ENCODE assay signal across 11 mouse cellular contexts in genomic region chr11:88693905-88694893, GRCm38 (mm10). TPM values are rescaled to one million over a fixed set of nuclear protein-coding genes. Genes with fewer than 3 reads are reported as not detected.
A peak's percentile ranks its signal among the peaks of the same experiment; 100 is the strongest.
DNase-seq lines count a peak whose midpoint lies in the region; ATAC-seq and TF ChIP-seq lines count a peak whose summit lies in the region.
"Had no signal": no experiment of that assay in that cellular context is flagged by ENCODE, and none has a peak within 500 bp of the region (broad histone marks: within the 10 kb centered on the region; RNA-seq: fewer than 3 reads in every experiment).

No protein-coding gene starts in this region.

- no peak for ATAC-seq in heart, embryonic 13.5 days (ENCODE audit: extremely low read depth, insufficient number of reproducible peaks, low FRiP score, low TSS enrichment)
- peak; percentile 31; the same call in 1 of the 2 replicates for ATAC-seq in embryonic facial prominence, embryonic 14.5 days (ENCODE audit: low read depth)
- peak; percentile 68 for ATAC-seq in limb, embryonic 11.5 days (ENCODE audit: insufficient number of reproducible peaks, low FRiP score, low TSS enrichment, low read depth)

- H3K4me2 ChIP-seq in heart, embryonic 13.5 days, result no peak overlapping the region
- peak overlapping the region; percentile 29; the same call in 1 of the 2 replicates for H3K4me2 ChIP-seq in embryonic facial prominence, embryonic 14.5 days (ENCODE audit: low read depth, low read length)
- H3K4me2 ChIP-seq in limb, embryonic 11.5 days (ENCODE audit: low read depth, severe bottlenecking), result no peak overlapping the region; the same call in 1 of the 2 replicates

- H3K27me3 ChIP-seq in heart, embryonic 13.5 days (replicated peaks), result no peaks in the 10 kb centered on the region
- no peaks in the 10 kb centered on the region for H3K27me3 ChIP-seq in E14TG2a.4 (ENCODE audit: insufficient read depth, low read length)
- H3K27me3 ChIP-seq in embryonic facial prominence, embryonic 14.5 days (replicated peaks; ENCODE audit: control insufficient read depth, insufficient read depth, low read length), result no peaks in the 10 kb centered on the region
- H3K27me3 ChIP-seq in limb, embryonic 11.5 days (ENCODE audit: control insufficient read depth, insufficient read depth, low read length), result no peaks in the 10 kb centered on the region

- H3K36me3 ChIP-seq in heart, embryonic 13.5 days, result peaks cover 48% of the 10 kb centered on the region
- H3K36me3 ChIP-seq in E14TG2a.4 (ENCODE audit: insufficient read depth, low read length), result peaks cover 35% of the 10 kb centered on the region
- peaks cover 14% of the 10 kb centered on the region for H3K36me3 ChIP-seq in embryonic facial prominence, embryonic 14.5 days (ENCODE audit: control insufficient read depth, insufficient read depth, low read length)
- H3K36me3 ChIP-seq in limb, embryonic 11.5 days (ENCODE audit: control insufficient read depth, insufficient read depth, low read length), result no peaks in the 10 kb centered on the region

- no peak for TF ChIP-seq CTCF in E14TG2a.4 (conservative IDR thresholded peaks at IDR 0.05; ENCODE audit: low read length)

- DNase-seq in heart, postnatal 25 days (ENCODE audit: low spot score), result no peak
- no peak for DNase-seq in embryonic facial prominence, embryonic 14.5 days (ENCODE audit: low spot score)
- DNase-seq in limb, embryonic 11.5 days (ENCODE audit: low spot score), result peak; percentile 78
- DNase-seq in urinary bladder, postnatal 14 days (ENCODE audit: low spot score), result no peak
- no peak for DNase-seq in gastrocnemius, postnatal 25 days
- DNase-seq in right cerebral cortex, postnatal 14 days, result no peak
- DNase-seq: cerebellum, adult 2 months; lung, postnatal 10 days; thymus, adult 2 months had no signal

- H3K4me1 ChIP-seq in heart, embryonic 13.5 days, result peaks cover 68% of the 10 kb centered on the region
- peaks cover 89% of the 10 kb centered on the region for H3K4me1 ChIP-seq in E14TG2a.4 (replicated peaks; ENCODE audit: low read depth, low read length)
- H3K4me1 ChIP-seq in embryonic facial prominence, embryonic 14.5 days (ENCODE audit: control insufficient read depth, insufficient read depth, low read length), result peaks cover 45% of the 10 kb centered on the region
- H3K4me1 ChIP-seq in limb, embryonic 11.5 days (ENCODE audit: control insufficient read depth, insufficient read depth, low read length), result peaks cover 84% of the 10 kb centered on the region

- H3K4me3 ChIP-seq in heart, embryonic 13.5 days, result no peak overlapping the region
- H3K4me3 ChIP-seq in E14TG2a.4 (replicated peaks; ENCODE audit: low read length), result 0 out of 2 replicates have a peak overlapping the region, but pooled peaks have one; percentile 7
- no peak overlapping the region for H3K4me3 ChIP-seq in embryonic facial prominence, embryonic 14.5 days (ENCODE audit: low read depth, low read length)
- H3K4me3 ChIP-seq in limb, embryonic 11.5 days (ENCODE audit: low read depth, low read length), result no peak overlapping the region

- intact Hi-C loops in heart, postnatal 25 days (cut with DNase I), result no loop called here

- H3K9me3 ChIP-seq in heart, embryonic 13.5 days, result no peaks in the 10 kb centered on the region
- H3K9me3 ChIP-seq in E14TG2a.4 (ENCODE audit: low read length), result peaks cover 2% of the 10 kb centered on the region
- H3K9me3 ChIP-seq in embryonic facial prominence, embryonic 14.5 days (ENCODE audit: control insufficient read depth, low read length), result no peaks in the 10 kb centered on the region
- H3K9me3 ChIP-seq in limb, embryonic 11.5 days (ENCODE audit: control insufficient read depth, low read length), result no peaks in the 10 kb centered on the region

- 43% methylated on average over 20 of the region's 20 CpGs for WGBS in heart, embryonic 13.5 days
- WGBS in embryonic facial prominence, embryonic 14.5 days, result 21% methylated on average over 20 of the region's 20 CpGs
- WGBS in limb, embryonic 11.5 days, result 7% methylated on average over 20 of the region's 20 CpGs

- peak overlapping the region; percentile 72 for H3K27ac ChIP-seq in heart, embryonic 13.5 days (replicated peaks)
- 0 out of 2 replicates have a peak overlapping the region, but pooled peaks have one; percentile 34 for H3K27ac ChIP-seq in embryonic facial prominence, embryonic 14.5 days (replicated peaks; ENCODE audit: low read depth, low read length)
- peak overlapping the region; percentile 74 for H3K27ac ChIP-seq in limb, embryonic 11.5 days (replicated peaks; ENCODE audit: low read depth, low read length)

- peak overlapping the region; percentile 70 for H3K9ac ChIP-seq in heart, embryonic 13.5 days
- H3K9ac ChIP-seq in embryonic facial prominence, embryonic 14.5 days (ENCODE audit: low read depth, low read length), result peak overlapping the region; percentile 27; the same call in 1 of the 2 replicates
- no peak overlapping the region for H3K9ac ChIP-seq in limb, embryonic 11.5 days (ENCODE audit: low read length)

RNA-seq across cellular contexts. Expression of gene Msi2, which starts 24.1 kb away (rescaled TPM):
- 16.2 and 18.8 TPM in 2 replicates for polyA plus RNA-seq in heart, embryonic 13.5 days (2015; fragmentation: Nextera tagmentation; extraction: Ambion mirVana)
- 100 to 1,000 TPM; 191 to 211 TPM for total RNA-seq in heart, postnatal 25 days (2021)
- polyA plus RNA-seq in embryonic facial prominence, embryonic 14.5 days (2014; fragmentation: Nextera tagmentation; extraction: Ambion mirVana), result 15.2 and 15.9 TPM in 2 replicates
- polyA plus RNA-seq in limb, embryonic 11.5 days (2014; fragmentation: Nextera tagmentation; extraction: Ambion mirVana), result 18.1 and 20.6 TPM in 2 replicates
- total RNA-seq in gastrocnemius, postnatal 25 days (2021), result 100 to 1,000 TPM; 158 TPM
